Mouse (Mus musculus): ENCODE results near the gene Hepacam.

DNA sequence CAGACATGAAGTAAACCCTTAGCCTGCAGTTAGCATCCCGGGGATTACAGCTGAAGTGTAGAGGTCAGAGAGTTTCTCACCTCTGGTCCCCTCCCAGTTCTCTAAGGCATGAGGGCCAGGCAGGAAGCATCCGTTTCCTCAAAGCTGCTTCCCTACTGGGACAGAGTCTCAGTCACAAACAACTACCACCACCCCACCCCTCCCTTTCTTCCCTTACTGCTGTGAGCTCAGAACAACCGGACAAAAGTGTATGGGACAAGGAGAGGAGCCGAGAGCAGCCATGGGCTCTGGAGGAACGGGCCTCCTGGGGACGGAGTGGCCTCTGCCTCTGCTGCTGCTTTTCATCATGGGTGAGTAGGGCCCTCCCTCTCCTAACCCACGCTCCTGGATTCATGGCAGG is 34.7 kb downstream of the Hepacam start, which contains the start of gene Robo4:
- no peak for TF ChIP-seq CTCF (conservative IDR thresholded peaks at IDR 0.05 in 1 of 2, IDR thresholded peaks at IDR 0.05 in 1 of 2; ENCODE audit: low read depth in 2 of 2, low read length in 2 of 2)
- TF ChIP-seq SIN3A (IDR thresholded peaks at IDR 0.05; ENCODE audit: low read length), result no peak
- no peak for TF ChIP-seq KAT2A (IDR thresholded peaks at IDR 0.05; ENCODE audit: insufficient replicate concordance, low read length)
- no peak for TF ChIP-seq ZMIZ1 (IDR thresholded peaks at IDR 0.05; ENCODE audit: low read depth, low read length)
- TF ChIP-seq USF1 (IDR thresholded peaks at IDR 0.05; ENCODE audit: low read depth, low read length), result no peak
- TF ChIP-seq PAX5 (IDR thresholded peaks at IDR 0.05; ENCODE audit: low read length), result no peak
- no peak for TF ChIP-seq UBTF (IDR thresholded peaks at IDR 0.05; ENCODE audit: low read depth, low read length)
- no peak for TF ChIP-seq MXI1 (IDR thresholded peaks at IDR 0.05; ENCODE audit: low read depth, low read length)
- no peak for TF ChIP-seq EP300 (IDR thresholded peaks at IDR 0.05; ENCODE audit: low read length)
- TF ChIP-seq HCFC1 (IDR thresholded peaks at IDR 0.05; ENCODE audit: low read depth, low read length), result no peak

All from CH12.LX (cell line).